Comparison of ENCODE assay signal across 12 mouse cellular contexts in genomic region chr11:104334115-104334514, GRCm38 (mm10).
"Had no signal": no experiment of that assay in that cellular context is flagged by ENCODE, and none has a peak within 500 bp of the region (broad histone marks: within the 10 kb centered on the region; RNA-seq: fewer than 3 reads in every experiment).

No protein-coding gene starts in this region.

- H3K4me3 ChIP-seq: limb, embryonic 15.5 days; liver, embryonic 12.5 days had no signal

- DNase-seq: kidney, adult 9 months; kidney, postnatal 36 days; lung, embryonic 14.5 days; lung, postnatal 10 days; lung, postnatal 4 days; right cerebral cortex, adult 18-20 months; right cerebral cortex, postnatal 25 days; thymus, postnatal 36 days had no signal

- H3K4me2 ChIP-seq: limb, embryonic 15.5 days; liver, embryonic 12.5 days; lung, embryonic 14.5 days; midbrain, embryonic 11.5 days had no signal

- H3K9ac ChIP-seq: limb, embryonic 15.5 days; liver, embryonic 12.5 days; lung, embryonic 14.5 days had no signal

- H3K27ac ChIP-seq: kidney, postnatal 0 days; limb, embryonic 15.5 days; liver, embryonic 12.5 days had no signal

- ATAC-seq: liver, embryonic 12.5 days had no signal

- H3K9me3 ChIP-seq: limb, embryonic 15.5 days; liver, embryonic 12.5 days had no signal

- H3K27me3 ChIP-seq: limb, embryonic 15.5 days; liver, embryonic 12.5 days had no signal

- H3K4me1 ChIP-seq: liver, embryonic 12.5 days had no signal
